Mouse (Mus musculus) small intestine, adult 2 months (tissue): ENCODE results near the gene Steap4. TPM values are rescaled to one million over a fixed set of nuclear protein-coding genes. Genes with fewer than 3 reads are reported as not detected.

Source experiments
- H3K27ac ChIP-seq: fragments of 200-500 bp; 2 replicates; pipeline ENCODE4 v1.5.1; 2012; ENCODE audit warnings: low read depth, low read length, control low read depth, inconsistent platforms; ENCODE audit not compliant: insufficient read depth
- H3K27me3 ChIP-seq: fragments of 200-500 bp; 2 replicates; pipeline ENCODE4 v1.6.1; 2012; ENCODE audit warnings: mild to moderate bottlenecking, moderate library complexity, low read length, inconsistent platforms; ENCODE audit not compliant: control insufficient read depth, insufficient read depth
- H3K36me3 ChIP-seq: fragments of 200-500 bp; 2 replicates; pipeline ENCODE4 v1.6.1; 2012; ENCODE audit warnings: mild to moderate bottlenecking, low read length, control low read depth, inconsistent platforms; ENCODE audit not compliant: control insufficient read depth, insufficient read depth
- H3K4me1 ChIP-seq: fragments of 200-500 bp; 2 replicates; pipeline ENCODE4 v1.6.1; 2012; ENCODE audit warnings: low read length, inconsistent platforms, mixed read lengths; ENCODE audit not compliant: control insufficient read depth, insufficient read depth, insufficient read length
- H3K4me3 ChIP-seq: fragments of 200-500 bp; 2 replicates; pipeline ENCODE4 v1.5.1; 2012; ENCODE audit warnings: low read depth, mild to moderate bottlenecking, control low read depth, inconsistent platforms, low read length, moderate library complexity
- CTCF ChIP-seq: fragments of 200-500 bp; IDR thresholded peaks from 2 replicates; pipeline ENCODE4 v1.5.1; 2012; ENCODE audit warnings: low read depth, mild to moderate bottlenecking, control low read depth, inconsistent platforms, low read length, moderate library complexity, mixed read lengths; ENCODE audit not compliant: insufficient replicate concordance, insufficient read length; ENCODE audit errors: extremely low read depth
- POLR2A ChIP-seq: fragments of 200-500 bp; IDR thresholded peaks from 2 replicates; pipeline ENCODE4 v1.6.1; 2012; ENCODE audit warnings: low read depth, mild to moderate bottlenecking, control low read depth, inconsistent platforms, low read length, moderate library complexity
- WGBS: fragments of 180-500 bp; shearing (Covaris S2); methylation state at CpG from one replicate; pipeline ENCODE4 v1.1.7; 2018; 5-methylcytosine and 5-hydroxymethylcytosine counted together
- polyA plus RNA-seq: library from polyadenylated mRNA; depleted of rRNA; stranded (reverse); fragments of >200 nt; gene quantifications from 2 replicates; pipeline ENCODE4 v1.2.3, GENCODE M21; 2012

Steap4 gene
- polyA plus RNA-seq, 1 experiment: 0.19 TPM

DNA sequence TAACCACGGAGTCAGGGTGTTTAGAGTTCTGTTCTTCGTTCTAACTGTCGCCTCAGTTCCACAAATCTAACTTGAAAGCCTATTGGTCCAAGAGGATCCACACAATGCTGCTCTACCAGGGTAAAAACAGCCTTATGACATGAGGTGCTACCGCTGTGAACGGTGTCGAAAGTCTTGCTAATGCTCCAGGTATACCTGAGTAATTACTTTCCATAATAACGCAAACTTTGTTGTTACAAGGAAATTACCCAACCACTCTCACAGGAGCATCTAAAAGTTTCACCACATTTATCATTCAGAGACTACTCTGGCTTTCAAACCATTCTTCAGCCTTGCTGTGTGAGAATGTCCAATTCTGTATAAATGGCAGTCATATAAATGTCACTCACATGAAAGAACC is 856 bp downstream of the Steap4 start:
- H3K27ac ChIP-seq: no peak overlapping the region
- no peak overlapping the region for H3K4me3 ChIP-seq
- H3K36me3 ChIP-seq: no peaks in the 10 kb centered on the region
- H3K27me3 ChIP-seq: no peaks in the 10 kb centered on the region
- H3K4me1 ChIP-seq: peaks cover 3% of the 10 kb centered on the region; the same call in 1 of the 2 replicates
- WGBS: 91% methylated on average over 7 of the region's 7 CpGs
- TF ChIP-seq CTCF: no peak
- no peak for TF ChIP-seq POLR2A

DNA sequence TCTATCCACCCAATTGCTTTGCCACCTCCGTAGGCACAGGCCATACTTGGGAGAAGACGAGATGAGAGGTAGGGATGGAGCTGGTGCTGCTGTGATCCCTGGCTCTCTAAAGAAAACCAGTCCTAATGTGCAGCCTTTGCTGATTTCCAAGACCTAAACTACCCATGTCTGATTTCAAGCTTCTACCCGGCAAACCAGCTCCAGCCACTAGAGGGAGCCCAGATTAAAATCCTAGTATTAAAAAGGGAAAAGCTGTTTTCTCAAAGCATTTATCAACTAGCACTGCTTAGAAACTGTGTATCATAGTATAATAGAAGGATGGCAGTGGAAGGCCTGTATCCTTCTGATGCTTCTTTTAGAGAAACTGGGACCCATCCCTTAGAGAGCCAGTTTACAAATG is 5.0 kb downstream of the Steap4 start:
- H3K27me3 ChIP-seq: no peaks in the 10 kb centered on the region
- H3K27ac ChIP-seq: no peak overlapping the region
- TF ChIP-seq CTCF (peak; percentile 41; the same call in 1 of the 2 replicates), POLR2A (no peak)
- 30% methylated on average over 3 of the region's 3 CpGs for WGBS
- 0 out of 2 replicates have a peak, but pooled peaks cover 1% of the 10 kb centered on the region for H3K4me1 ChIP-seq
- H3K36me3 ChIP-seq: no peaks in the 10 kb centered on the region
- no peak overlapping the region for H3K4me3 ChIP-seq

DNA sequence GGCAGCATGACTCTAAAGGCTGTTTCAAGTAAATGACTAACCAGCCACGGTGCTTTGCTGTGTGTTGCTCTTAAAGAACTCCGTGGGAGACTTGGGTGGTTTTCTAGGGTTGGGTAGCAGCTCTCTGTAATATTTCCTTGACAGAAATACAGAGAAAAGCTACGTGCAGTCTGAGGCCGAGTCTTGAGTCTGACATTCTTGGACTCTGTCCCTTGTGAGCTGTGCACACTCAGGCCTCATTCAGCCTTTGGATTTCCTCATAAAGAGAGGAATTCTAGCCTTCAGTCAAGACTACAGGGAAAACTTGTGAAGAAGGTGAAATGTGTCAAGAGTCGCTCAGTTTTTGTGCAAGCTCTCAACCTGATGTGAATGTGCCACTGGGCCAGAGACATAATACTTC is 7.9 kb downstream of the Steap4 start:
- Histone ChIP-seq H3K36me3 (no peaks in the 10 kb centered on the region), H3K27me3 (no peaks in the 10 kb centered on the region)

DNA sequence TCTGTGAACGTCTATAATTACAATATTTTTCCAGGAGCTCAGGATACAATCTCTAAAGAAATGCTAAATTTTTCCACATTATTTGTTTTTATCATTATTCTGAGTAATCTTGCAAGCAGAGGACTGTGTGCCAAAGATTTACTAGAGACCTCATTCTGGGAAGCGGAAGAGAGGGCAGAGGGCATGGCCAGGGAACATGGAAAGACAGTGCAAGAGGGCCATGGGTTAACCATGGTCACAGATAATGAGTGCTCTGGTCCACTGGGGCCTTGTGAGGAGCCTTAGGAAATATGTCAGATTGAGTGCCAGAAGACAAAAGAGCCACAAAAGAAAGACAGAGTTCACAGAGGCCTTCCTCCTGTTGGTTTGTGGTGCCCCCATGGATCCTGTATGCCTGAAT is 12.0 kb downstream of the Steap4 start:
- H3K27me3 ChIP-seq: no peaks in the 10 kb centered on the region
- no peak overlapping the region for H3K4me3 ChIP-seq
- no peaks in the 10 kb centered on the region for H3K36me3 ChIP-seq
- WGBS: 70% methylated on average over 2 of the region's 2 CpGs
- no peaks in the 10 kb centered on the region for H3K4me1 ChIP-seq
- TF ChIP-seq CTCF: no peak
- TF ChIP-seq POLR2A: no peak
- H3K27ac ChIP-seq: no peak overlapping the region

More for the DNA sequence above, 7.9 kb downstream of the Steap4 start:
- TF ChIP-seq CTCF (no peak), POLR2A (no peak)
- Histone ChIP-seq H3K27ac (no peak overlapping the region), H3K4me1 (no peaks in the 10 kb centered on the region), H3K4me3 (no peak overlapping the region)
- WGBS: 47% methylated on average over 5 of the region's 5 CpGs

DNA sequence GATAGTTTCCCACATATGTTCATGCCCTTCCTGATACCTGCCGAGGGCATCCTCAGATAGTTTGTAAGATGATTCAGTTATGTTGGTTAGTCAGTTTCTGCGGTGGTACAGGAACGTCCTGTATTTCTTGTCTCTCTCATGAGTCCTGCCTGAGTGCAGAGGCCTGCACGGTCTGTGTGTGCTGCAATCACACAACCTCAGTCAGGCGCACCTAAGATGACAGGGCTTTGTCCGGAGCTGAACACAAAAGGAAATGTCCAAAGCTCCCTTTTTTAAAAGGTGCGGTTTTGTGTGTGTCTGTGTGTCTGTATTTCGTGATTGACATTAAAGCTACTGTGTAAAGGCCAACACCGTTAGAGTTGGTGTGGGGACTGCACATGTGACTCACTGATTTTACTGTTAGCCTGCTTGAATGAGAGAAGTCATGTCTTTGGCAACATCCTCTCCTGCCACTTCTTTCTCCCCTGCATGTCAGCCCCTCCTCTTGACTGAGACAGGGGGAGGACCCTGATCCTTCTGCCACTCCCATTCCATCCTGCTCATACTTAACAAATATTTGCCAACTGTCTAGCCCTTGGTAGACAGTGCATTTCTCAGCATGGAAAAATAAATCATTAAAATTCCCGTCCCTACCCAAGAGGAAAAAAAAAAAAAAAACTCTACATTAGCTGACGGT is 14.4 kb downstream of the Steap4 start:
- WGBS: 70% methylated on average over 11 of the region's 11 CpGs

DNA sequence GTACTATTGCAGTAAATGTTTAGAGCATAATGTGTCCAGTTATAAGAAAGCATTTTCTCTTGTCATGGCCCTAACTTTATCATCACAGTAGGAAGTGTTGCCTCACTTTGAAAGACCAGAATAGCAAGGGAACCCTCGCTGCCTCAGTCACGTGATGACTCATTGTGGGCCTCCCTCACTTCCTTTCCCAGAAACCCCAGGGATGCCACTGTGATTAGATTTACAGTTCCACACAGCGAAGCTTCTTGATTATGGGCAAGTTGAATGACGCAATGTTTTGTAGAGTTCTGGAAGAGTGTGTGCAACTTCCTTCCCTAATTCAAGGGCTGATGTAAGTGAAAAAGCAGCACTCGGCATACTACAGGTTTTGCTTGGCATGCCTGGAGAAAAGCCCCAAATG is 20.3 kb downstream of the Steap4 start:
- H3K27ac ChIP-seq: no peak overlapping the region
- H3K4me3 ChIP-seq: no peak overlapping the region
- no peaks in the 10 kb centered on the region for H3K4me1 ChIP-seq
- H3K27me3 ChIP-seq: no peaks in the 10 kb centered on the region
- TF ChIP-seq CTCF (no peak), POLR2A (no peak)
- WGBS: 64% methylated on average over 5 of the region's 5 CpGs
- H3K36me3 ChIP-seq: no peaks in the 10 kb centered on the region

More for the DNA sequence above, 14.4 kb downstream of the Steap4 start:
- no peaks in the 10 kb centered on the region for H3K4me1 ChIP-seq
- H3K27ac ChIP-seq: no peak overlapping the region
- H3K27me3 ChIP-seq: no peaks in the 10 kb centered on the region
- no peaks in the 10 kb centered on the region for H3K36me3 ChIP-seq
- H3K4me3 ChIP-seq: no peak overlapping the region
- no peak for TF ChIP-seq CTCF

DNA sequence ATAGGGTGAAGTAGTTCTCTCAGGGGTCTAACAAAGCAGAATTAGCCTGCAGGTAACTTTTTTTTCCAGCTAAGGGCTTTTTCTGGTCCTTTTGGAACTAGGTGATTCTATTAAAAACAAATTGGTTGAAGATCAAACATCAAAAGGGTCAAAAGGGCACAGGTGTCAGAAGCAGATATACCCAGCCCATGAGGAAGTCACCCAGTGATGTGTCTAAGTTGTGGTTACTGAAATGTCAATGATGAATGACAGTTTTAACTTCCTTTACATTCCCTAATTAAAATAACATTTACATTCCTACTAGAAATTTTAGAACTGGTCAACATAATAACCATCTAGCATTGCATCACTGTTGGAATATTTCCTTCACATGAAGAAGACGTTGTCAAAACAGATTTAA is 27.7 kb downstream of the Steap4 start:
- H3K4me1 ChIP-seq: no peaks in the 10 kb centered on the region
- WGBS: 68% methylated on average over 1 of the region's 1 CpGs
- no peak overlapping the region for H3K4me3 ChIP-seq
- no peak for TF ChIP-seq CTCF
- TF ChIP-seq POLR2A: no peak
- H3K27me3 ChIP-seq: no peaks in the 10 kb centered on the region
- no peak overlapping the region for H3K27ac ChIP-seq
- no peaks in the 10 kb centered on the region for H3K36me3 ChIP-seq
